Mouse (Mus musculus): ENCODE results near the gene Prdm8.

Prdm8 gene

DNA sequence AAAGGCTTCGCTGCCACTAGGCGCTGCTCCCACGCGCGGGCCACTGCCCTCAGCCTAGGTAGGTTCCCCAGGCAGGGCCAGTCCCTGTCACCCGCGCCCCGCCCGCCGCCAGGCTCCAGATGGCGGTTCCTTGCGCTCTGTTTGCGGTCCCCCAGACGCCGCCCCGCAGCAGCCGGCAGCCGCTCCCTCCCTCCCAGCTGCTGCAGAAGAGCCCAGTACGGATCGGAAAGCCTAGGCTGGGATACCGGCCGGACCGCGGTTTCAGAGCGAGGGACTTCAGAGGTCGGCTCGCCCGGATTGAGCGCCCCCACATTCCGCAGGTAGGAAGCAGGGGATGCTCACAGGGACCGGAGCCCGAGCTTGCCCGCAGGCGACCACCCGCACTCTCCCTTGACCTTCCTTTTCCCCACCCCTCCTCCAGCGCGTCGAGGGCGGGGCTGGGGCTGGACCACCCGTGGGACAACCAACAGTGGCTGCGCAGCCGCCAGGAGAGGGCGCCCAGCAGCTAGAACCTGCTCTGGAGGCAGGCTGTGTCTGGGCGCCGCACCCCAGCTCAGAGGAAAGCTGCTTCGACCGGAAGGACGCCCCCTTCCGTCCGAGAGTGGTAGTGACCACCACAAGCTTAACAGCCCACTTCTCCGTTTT is at the start of gene Prdm8:
Prdm8 (plus strand) TSS at position 19 of the 645 bp plus-strand sequence.
- peak; percentile 78 for DNase-seq

DNA sequence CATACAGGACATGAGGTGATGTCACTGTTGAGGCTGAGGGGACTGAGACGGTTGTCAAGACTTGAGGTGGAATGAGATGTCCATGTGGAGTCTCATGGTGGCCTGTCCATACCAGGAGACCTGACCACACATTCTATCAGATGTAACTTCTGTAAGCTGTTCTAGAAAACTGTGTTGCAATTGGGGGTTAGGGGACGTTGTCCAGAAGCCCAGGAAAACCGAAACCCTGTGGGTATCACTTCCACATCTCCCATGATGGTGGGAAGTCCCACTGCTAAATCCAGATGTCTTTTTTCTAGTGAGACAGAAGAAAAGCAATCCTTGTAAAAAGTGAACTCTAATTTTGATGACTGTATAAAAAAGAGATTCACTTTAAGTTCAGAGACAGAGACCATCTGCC is 39.9 kb upstream of the Prdm8 start:
- DNase-seq, result no peak

DNA sequence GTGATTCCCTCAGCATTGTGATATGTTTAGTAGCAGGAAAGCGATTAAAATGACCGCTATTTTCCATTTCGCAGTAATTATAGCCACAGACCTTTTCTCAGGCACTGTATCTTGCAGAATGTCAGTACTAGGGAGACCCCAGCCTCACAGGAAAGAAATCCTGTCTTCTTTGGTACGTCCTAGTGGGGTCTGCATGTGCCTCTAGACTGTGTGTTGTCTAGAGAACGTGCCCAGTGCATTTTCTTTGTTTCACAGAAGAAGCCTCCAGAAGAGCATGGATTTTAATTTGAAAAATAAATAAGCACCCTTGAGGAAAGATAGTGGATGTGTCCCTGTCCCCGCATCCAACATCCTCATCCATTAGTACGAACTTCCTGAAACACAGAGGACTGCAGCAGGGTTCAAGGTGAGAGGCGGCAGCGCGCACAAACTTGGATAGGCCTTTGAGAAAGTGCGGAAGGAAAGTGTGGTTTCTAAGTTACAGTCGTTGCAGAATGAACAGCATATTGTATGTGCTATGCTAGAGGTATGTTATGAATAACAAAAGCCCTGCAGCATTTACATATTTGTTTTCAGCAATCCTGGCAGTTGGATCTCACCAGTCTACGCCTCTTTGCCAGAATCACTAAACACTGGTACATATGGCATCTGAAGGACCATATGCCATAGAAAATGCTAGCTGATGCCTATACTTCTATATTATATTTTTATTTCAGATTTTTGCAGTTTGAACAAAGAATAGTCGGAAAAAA is 28.3 kb upstream of the Prdm8 start:
- DNase-seq, result no peak

DNA sequence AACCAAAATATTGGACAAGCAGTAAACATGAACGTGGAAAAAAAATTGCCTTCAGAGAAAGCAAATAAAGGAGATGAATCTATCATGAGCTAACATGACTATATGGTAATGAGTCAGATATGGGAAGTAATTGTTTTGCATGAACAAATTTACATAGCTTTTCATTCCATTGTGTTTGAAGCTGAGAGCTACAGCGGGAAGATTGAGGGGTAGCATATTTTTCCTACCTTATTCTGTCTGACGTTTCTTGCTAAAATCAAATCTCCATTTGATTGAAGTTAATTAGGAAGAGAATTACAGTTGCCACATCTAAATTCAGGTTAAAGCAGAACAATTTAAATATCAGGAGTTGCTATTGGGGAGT is 27.7 kb upstream of the Prdm8 start:
- DNase-seq, result no peak

DNA sequence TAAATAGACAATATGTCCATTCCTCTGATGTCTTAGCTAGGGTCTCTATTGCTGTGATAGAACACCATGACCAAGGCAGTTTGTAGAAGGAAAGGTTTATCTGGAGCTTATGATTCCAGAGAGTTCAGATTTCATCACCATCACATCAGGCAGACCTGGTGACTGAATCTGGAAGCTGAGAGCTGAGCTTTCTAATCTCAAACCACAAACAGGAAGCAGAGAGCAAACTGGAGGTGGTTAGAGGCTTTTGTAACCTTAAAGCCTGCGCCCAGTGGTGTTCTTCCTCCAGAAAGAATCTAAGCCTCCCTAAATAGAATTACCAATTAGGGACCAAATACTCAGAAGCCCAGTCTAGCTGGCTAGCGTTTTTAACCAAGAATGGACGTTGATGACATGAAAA is 20.1 kb upstream of the Prdm8 start:
- no peak for DNase-seq

- DNase-seq, result no peak
Measured at GRCm38 (mm10) chr5:98166116-98166515, 882 bp upstream of the Prdm8 start.

DNA sequence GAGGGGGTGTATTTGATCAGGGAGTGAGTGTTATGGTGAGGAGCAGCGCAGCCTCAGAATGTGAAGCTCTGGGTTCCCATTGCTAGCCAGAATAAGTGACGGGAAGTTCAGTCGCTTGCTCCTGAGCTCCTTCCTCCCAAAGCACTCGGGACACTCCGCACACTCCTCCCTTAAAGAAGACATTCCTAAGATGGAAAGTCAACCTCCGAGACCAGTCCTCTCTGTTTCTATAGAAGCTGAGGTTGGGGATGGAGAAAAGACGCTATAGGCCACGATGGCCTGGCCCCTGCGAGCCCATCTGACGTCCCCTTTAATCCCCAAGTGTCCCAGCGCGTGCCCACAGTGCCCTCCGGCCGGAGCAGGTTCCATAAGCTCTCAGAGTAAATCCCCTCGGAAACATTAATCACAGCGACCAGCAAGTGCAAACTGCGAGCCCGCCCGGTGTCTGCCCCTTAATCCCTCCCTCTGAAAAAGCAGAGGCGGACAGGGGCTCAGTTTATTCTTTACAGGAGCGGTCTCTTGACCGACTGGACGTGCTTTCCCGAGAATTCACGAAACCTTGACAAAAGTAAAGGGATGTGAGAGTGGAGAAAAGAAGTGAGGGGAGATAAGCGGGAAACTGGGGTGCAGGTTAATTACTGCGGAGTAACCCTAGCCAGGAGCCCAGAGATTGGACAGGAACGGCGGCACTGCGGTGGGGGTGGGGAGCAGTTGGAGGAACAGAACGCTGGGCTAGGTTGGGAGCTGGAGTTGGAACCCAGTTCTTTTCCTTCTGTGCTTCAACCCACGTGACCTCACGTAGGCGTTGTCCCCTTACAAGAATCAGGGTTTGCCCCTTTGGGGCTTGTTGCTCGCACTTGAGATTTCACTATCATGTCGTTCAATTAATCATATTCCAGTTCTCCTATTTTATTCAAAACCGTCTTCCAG is 1.6 kb downstream of the Prdm8 start:
- no peak for DNase-seq

DNA sequence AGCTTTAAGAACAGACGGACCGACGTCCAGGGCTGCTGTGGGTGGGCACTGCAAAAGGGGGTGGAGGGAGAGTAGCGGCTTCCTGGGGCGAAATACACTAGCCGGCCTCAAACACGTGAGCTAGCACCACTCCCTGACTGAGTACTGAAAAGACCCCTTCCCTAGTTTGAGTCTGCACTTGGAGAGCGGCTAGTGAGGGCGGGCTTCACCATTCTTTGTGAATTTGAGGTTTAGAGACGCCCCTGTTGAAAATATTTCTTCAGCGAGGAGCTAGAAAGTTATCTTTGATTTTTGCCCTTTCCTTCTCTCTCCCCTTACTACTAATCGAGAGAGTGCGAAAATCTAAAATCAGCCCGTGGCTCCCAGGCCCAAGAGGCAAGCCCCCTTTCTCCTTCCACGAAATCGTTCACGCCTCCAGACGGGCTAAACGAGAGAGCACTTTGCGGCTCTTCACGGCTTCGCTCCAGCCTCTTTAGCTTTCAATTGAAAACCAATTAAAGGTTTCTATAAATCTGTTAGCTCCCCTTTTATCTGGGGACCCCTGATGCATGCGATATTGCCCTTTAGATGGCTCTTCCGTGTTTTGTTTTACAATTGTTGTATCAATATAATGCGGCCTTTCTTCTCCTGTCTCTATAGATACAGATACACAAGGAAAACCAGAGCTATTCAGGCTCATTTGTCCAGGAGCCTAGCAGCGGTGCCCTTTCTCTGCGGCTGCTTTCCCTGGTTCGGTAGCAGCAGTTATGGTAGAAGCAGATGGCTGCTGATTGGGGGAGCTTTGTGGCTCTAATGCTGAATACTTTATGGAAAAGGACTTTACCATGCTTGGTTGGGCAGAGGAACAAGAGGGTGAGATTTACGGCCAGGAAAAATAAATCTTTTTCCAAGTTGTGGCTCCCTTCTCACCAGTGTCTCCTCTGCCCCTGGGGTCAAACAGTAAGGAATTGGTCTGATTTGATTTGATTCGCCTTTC is 2.7 kb downstream of the Prdm8 start:
- no peak for DNase-seq

DNA sequence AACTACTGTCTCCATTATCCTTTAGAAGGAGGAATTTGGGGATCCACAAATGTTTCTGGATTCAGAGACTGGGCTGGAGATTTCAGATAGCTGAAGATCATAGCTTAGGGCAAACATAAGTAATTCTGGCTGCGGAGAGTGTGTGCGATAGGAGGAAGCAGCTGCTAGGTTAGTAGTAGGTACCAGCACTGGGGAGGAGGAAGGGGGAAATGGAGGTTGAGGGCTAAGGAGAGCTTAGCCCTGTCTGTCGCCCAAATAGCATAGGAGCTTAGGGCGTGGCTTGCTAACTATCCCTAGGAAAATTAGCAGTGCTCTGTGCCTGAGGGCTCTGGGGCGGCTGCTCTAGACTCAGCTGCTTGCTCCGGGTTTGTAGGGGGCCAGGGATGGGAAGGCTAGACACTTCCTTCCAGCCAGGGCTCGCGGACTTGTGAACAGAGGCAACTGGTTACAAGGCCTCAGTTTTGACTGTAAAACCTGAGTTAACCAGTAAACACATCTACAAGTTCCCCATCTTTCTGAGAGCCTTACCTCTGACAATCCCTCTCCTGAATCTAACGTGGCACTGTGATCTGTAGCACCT is 4.7 kb downstream of the Prdm8 start:
- no peak for DNase-seq

DNA sequence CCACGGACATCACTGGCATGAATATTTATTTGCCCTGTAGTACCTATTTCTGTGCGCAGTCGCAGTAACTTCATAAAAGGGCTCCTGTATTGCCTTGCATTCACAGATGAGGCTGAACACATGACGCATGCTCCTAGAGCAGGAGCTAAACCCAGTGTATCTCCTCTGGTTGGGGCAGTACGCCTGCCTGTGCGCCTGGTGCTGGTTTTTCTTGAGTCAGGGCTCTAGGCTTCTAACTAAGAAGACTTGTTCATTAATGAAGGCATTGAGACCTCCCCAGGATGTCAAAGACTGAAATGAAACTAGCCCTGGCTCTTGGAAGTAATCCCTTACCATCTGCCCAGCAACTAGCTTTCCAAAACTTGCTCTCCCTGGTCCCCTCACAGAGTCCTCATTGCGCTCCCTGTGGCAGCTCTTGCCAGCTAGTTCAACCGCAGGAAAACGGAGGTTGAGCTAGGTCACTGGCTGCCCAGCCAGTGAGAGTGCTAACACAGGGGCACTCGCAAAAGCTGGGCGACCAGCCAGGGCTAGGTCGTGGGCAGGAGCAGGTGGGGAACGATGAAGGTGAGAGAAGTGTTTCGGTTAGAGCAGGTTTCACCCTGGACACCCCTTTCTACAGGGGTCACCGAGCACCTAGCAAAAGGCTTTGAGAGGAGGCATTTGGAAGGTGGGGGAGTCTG is 5.6 kb downstream of the Prdm8 start:
- DNase-seq, result no peak

DNA sequence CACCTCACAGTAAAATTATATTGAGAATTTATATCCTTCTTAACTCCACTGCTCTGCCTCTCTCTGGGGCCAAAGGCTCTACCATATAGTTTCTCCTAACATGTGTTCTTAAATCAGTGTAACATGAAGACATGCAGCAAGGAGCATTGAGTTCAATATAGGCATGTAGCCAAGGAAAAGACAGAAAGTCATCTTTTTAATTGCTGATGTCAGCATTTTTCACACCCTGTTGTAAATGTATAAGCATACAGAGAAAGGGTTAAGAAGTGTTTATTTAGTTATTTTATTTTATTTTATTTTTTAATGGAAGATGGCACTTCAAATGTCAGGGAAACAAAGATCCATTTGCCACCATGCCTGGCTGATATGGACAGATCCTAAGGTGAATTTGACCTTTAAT is 6.7 kb downstream of the Prdm8 start:
- no peak for DNase-seq

DNA sequence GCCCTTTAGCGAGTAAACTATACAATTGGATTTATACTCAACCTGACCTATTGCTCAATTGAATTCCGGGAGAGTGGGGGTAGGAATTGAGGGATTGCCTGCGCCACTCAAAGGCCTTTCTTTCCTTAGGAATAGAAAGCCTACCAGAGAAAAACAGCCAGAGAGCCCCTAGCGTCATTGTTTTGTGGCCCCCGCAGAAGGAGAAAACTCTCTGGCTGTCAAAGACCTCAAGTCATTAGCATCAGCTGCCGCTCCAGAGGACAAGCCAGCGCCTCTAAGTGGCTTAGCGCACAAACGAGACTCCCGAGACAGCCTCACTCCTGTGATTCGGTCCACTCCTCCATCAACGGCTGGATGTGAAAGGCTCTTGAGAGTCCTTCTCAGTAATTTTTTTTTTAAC is 12.6 kb downstream of the Prdm8 start:
- DNase-seq, result no peak

GRCm38 (mm10) chr5:98180461-98180887 is 13.5 kb downstream of the Prdm8 start:
- DNase-seq, result no peak

DNA sequence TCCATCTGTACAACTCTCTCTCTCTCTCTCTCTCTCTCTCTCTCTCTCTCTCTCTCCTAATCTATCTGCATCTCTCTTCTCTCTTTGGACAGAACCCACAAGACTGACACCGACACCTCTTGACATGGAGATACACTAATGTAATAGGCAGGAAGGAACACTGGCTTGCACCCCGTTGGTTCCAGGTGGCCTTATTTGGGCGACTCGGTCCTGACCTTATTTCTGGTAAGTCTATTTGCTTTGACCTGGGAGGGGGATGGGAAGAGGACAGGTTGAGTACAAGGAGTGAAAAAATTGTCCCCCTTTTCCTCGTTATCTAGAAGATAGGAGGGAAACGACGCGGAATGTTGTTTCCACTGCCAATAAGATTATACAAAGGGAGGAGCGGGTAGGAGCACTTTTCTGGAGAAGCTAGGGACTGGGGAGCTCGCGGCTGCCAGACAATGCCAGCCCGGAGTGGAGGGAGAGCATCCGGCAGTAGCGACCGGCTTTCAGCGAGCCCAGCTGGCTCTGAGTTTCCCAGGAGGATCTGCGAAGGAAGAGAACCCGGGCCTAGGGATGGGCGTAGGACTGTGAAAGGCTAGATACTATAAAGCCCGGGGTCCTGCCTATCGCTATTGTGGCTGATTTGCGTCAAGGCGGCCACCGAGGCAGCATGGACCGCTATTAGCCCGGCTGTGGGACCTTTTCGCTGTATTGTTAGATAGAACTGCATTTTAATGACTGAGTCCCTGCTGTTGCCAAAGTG is 14.1 kb downstream of the Prdm8 start:
- no peak for DNase-seq

DNA sequence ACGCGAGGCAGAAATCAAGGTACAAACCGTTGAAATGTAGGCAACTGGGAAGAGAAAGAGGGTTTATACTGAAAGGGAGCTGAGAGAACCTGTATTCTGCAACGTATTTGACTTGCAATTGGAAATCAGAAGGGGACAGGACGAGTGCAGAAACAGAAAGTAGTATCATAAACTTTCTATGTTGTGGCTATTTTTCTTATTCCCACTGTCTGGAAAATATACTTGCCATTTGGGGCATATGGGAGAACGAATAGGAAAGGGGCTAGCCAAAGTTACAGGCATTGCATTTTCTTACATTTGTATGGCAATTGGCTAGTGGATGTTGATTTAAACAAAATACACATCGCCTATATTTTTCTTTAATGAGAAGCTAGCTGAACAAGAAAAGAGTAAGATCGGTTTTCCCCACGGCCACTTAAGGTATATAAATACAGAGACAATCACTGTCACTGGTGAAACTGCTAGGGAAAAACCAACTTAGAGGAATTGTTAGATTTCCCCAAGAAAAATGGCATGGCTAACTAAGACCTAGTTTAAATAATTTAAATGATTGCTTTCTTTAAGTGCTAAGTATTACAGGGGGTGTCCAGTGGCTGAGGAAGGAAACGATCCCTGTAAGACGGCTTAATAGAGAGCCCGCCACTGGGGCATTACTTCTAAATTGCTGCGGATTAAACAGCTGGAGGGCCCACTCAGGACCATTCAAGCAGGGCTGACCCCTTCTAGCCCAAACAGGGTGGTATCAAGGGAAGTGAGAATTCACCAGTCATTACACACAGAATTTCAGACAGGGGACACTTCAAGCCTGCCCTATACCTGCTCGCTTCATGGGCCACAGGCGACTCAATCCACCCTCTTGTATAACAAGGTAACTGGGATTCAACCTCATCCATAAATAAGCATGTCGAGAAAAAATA is 14.9 kb downstream of the Prdm8 start:
- DNase-seq, result no peak

- no peak for DNase-seq
Measured at GRCm38 (mm10) chr5:98182603-98182920, 15.6 kb downstream of the Prdm8 start.

DNA sequence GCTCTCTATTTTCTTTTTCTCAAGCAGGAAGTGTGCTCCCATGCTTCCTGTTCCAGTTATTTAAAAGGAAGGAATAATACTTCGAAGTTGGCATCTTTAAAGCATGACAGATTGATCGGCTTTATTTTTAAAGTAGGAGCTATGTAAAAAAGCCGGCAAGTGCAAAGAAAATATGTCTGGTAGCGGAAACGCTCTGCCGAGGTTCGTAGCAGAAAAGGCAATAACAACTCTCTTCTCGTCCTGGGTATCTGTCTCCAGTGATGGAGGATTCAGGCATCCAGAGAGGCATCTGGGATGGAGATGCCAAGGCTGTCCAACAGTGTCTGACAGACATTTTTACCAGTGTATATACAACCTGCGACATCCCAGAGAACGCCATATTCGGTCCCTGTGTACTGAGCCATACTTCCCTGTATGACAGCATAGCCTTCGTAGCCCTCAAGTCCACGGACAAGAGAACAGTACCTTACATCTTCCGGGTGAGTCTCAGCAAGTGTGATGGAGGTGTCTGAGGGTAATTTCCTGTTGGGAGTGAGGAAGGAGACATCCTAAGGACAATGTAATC is 16.1 kb downstream of the Prdm8 start:
- no peak for DNase-seq

DNA sequence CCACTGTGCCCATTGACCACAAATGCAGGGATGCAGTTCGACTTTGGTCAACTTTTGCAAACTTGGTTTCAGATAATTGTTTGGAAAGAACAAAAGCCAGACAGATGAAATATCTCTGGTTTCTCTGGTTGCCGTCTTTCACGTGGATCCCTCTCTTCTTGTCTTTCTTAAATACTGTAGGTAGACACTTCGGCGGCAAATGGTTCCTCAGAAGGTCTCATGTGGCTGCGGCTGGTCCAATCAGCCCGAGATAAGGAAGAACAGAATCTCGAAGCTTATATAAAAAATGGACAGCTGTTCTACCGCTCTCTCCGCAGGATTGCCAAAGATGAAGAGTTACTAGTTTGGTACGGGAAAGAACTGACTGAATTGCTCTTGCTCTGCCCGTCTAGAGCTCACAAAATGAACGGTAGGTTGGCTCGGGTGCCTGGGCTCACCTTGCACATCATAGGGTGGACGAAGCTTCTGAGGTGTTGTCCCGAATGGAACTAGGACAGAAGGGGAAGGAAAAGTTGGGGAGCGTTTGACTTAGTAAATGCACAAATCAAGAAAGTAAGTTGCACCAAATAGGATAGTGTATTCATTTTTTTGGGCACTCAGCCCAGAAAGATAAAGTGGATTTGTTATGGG is 17.4 kb downstream of the Prdm8 start:
- no peak for DNase-seq

Measured in kidney, postnatal 14 days (tissue).